Mouse (Mus musculus) lung, embryonic 15.5 days (tissue): ENCODE results near the gene Zpld1. TPM values are rescaled to one million over a fixed set of nuclear protein-coding genes. Genes with fewer than 3 reads are reported as not detected.

Source experiments
- ATAC-seq: fragments of 200-750 bp; cut with Nextera tagmentation; 2 replicates; pipeline ENCODE4 v1.8.0; 2017; ENCODE audit warnings: moderate number of reproducible peaks, borderline replicate concordance; ENCODE audit not compliant: low FRiP score, low TSS enrichment; ENCODE audit errors: extremely low read depth
- H3K27ac ChIP-seq: fragments of 300-500 bp; sonication (generic); 2 replicates; pipeline ENCODE4 v1.5.1; 2015; ENCODE audit warnings: moderate library complexity, mild to moderate bottlenecking, inconsistent platforms
- H3K27me3 ChIP-seq: fragments of 300-500 bp; sonication (generic); 2 replicates; pipeline ENCODE4 v1.6.1; 2015; ENCODE audit warnings: inconsistent platforms
- H3K36me3 ChIP-seq: fragments of 300-500 bp; sonication (generic); 2 replicates; pipeline ENCODE4 v1.6.1; 2015; ENCODE audit warnings: inconsistent platforms
- H3K4me1 ChIP-seq: fragments of 300-500 bp; sonication (generic); 2 replicates; pipeline ENCODE4 v1.6.1; 2015; ENCODE audit warnings: inconsistent platforms
- H3K4me2 ChIP-seq: fragments of 300-500 bp; sonication (generic); 2 replicates; pipeline ENCODE4 v1.6.1; 2015; ENCODE audit warnings: inconsistent platforms, mild to moderate bottlenecking, moderate library complexity
- H3K4me3 ChIP-seq: fragments of 300-500 bp; sonication (generic); 2 replicates; pipeline ENCODE4 v1.5.1; 2015; ENCODE audit warnings: mild to moderate bottlenecking, inconsistent platforms
- H3K9ac ChIP-seq: fragments of 300-500 bp; sonication (generic); 2 replicates; pipeline ENCODE4 v1.6.1; 2015; ENCODE audit warnings: inconsistent platforms
- H3K9me3 ChIP-seq: fragments of 300-500 bp; sonication (generic); 2 replicates; pipeline ENCODE4 v1.6.1; 2016; ENCODE audit warnings: inconsistent platforms
- WGBS: fragments of 180-500 bp; shearing (Covaris S2); methylation state at CpG from one replicate; pipeline ENCODE4 v1.1.7; 2015; 5-methylcytosine and 5-hydroxymethylcytosine counted together
- polyA plus RNA-seq: library from polyadenylated mRNA; unstranded; fragments of >200 nt; fragmentation: Nextera tagmentation; extraction: Ambion mirVana; gene quantifications from 2 replicates; pipeline ENCODE4 v1.2.1, GENCODE M21; 2015

Gene Zpld1
- polyA plus RNA-seq, 1 experiment from 2014 or later: 0.21 TPM

DNA sequence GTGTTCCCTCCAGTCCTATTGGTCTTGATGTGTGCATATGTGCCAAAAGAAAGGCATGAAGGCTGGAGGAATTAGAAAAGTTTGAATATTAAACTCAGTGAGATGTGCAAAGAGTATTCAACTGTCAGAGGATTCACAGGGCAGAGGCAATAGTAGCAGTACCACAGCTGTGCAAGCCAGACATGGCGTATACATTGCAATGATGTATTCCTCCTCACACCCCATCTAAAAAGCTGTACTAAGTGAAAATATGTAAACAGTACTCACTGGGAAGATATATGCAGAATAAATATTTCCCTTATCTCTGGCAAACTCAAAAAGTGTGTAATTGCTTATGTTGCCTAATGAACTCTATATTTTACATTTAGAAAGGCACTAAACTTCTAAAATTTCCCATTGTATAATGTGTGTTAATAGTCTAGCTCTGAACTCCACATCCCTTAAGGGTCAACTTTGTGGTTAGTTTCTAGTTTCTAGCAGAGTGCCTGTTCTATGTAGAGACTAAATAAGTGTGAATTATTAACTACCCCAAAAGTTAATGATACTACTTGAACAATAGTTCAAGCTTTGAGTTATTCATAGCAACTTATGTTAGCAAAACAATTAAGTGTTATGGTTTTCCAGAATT lies 68.7 kb downstream of the Zpld1 start:
- Histone ChIP-seq H3K36me3 (no peaks in the 10 kb centered on the region), H3K9ac (no peak overlapping the region), H3K9me3 (no peaks in the 10 kb centered on the region), H3K4me2 (no peak overlapping the region), H3K4me3 (no peak overlapping the region), H3K27me3 (no peaks in the 10 kb centered on the region), H3K27ac (peak overlapping the region; percentile 76), H3K4me1 (0 out of 2 replicates have a peak, but pooled peaks cover 6% of the 10 kb centered on the region)
- 52% methylated on average over 1 of the region's 1 CpGs for WGBS
- ATAC-seq: peak; percentile 96

DNA sequence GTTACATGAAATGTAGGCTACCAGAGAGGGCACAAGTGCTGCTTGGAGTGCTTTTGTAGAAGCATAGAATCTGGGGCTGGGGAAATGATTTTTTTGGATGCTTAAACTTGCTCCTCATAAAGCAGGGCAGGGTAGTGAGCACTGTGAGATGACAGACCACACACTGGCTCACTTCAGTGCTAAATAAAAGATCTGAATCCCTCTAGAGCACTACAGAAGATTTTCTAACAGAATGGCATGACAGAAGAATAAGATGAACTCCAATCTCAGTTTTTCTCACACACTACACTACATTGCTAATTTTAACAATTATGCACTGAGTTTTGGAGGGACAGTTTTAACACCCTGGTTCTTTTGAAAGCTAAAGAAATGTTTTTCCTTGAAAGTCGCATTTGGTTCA lies 93.8 kb downstream of the Zpld1 start:
- ATAC-seq: no peak
- H3K4me3 ChIP-seq: no peak overlapping the region
- no peaks in the 10 kb centered on the region for H3K9me3 ChIP-seq
- no peaks in the 10 kb centered on the region for H3K27me3 ChIP-seq
- no peak overlapping the region for H3K27ac ChIP-seq
- H3K4me2 ChIP-seq: no peak overlapping the region
- H3K36me3 ChIP-seq: no peaks in the 10 kb centered on the region
- H3K4me1 ChIP-seq: no peaks in the 10 kb centered on the region
- 76% methylated on average over 1 of the region's 1 CpGs for WGBS
- no peak overlapping the region for H3K9ac ChIP-seq

DNA sequence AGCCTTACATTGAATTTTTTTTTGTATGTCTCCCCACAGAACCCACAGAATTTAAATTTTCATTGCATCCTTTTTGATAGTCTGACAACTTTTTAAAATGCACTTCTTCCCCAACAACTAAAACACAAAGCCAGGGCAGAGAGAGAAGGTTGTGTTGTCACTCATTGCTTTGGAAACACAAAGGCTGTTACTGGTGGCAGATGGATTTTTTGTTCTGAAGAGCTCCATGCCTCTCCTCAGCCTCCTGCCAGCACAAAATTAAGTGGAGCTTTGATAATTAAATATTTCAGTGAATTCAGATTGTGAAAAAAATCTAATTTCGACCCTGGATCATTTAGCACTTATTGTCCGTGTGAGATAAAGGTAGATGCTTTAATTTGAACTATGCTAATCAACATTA lies 107.4 kb downstream of the Zpld1 start:
- H3K4me2 ChIP-seq: no peak overlapping the region
- no peak overlapping the region for H3K9ac ChIP-seq
- no peaks in the 10 kb centered on the region for H3K27me3 ChIP-seq
- WGBS: 75% methylated on average over 2 of the region's 2 CpGs
- H3K27ac ChIP-seq: no peak overlapping the region
- H3K36me3 ChIP-seq: no peaks in the 10 kb centered on the region
- no peak for ATAC-seq
- H3K4me1 ChIP-seq: no peaks in the 10 kb centered on the region
- H3K4me3 ChIP-seq: no peak overlapping the region
- no peaks in the 10 kb centered on the region for H3K9me3 ChIP-seq

DNA sequence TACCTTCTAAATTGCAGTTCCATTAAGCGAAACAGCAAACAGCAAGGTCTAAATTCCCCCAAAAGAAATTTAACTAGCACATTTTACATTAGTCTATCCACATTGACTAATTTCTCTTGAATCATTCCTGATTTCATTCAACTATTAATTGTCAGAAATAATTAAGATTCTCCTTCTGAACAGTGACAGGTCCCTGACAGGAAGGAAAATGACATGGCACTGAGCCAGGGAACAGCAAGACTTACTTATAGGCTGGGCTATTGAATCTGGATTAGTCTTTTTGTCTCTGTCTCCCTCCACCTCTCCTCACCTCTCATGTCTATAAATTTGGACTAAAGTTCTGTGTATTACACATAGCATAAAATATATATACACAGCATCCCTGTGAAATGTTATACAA lies 112.4 kb downstream of the Zpld1 start:
- Histone ChIP-seq H3K4me2 (no peak overlapping the region), H3K27me3 (no peaks in the 10 kb centered on the region), H3K4me1 (no peaks in the 10 kb centered on the region), H3K9me3 (no peaks in the 10 kb centered on the region), H3K4me3 (no peak overlapping the region), H3K27ac (no peak overlapping the region), H3K36me3 (no peaks in the 10 kb centered on the region), H3K9ac (no peak overlapping the region)
- ATAC-seq: no peak
- WGBS: 81% methylated on average over 1 of the region's 1 CpGs
